Mouse (Mus musculus): Measurements from ENCODE around the gene Nucb1.
"Not testable (repeated sequence)": the region's sequence is repeated elsewhere in the genome, so short reads cannot be mapped to it uniquely, and the experiment has no call there.

Nucb1 gene

DNA sequence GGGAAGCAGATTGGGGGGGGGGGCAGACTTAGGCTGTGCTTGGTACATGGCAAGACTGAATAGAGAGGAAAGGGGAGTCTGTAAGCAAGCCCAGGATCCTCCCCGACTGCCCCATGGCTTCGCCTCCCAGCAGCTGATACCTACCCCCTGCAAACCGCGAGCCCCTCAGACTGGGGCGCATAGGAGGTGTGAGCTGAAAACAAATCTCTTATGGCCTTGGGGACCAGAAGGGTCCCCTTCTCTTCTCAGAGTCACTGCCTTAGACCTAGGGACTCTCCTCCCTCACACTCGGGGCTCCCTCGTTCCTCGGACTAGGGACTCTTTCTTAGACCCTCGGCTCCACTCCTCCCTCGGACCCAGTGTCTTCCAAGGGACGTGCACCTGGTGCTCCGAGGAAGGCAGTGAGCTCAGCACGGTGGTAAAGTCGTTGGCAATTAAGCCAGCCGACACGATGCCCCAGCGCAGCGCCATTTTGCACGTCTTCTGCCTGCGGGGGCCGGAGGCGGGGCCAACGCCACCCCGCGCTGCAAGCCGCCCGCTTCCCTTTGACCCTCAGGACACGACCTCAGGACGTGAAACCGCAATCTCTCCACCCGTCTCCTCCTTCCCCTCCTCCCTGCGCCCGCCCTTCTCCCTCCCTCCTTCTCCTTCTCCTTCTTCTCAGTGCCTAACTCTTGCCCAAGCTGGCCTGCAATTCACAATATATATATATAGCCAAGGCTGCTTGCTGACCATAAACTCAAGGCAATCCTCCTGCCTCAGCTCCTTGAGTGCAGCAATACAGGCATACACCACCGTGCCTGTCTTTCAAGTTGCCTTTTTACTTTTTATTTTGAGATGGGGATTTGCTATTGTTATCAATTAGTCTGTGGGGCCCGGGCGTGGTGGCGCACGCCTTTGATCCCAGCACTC is 21.7 kb downstream of the Nucb1 start, which contains the start of gene Dhdh:
Gene Dhdh, minus strand, starts transcription at position 513 of the 912 bp plus-strand sequence.
- peak in 1 of 2 experiments; percentile 44 for DNase-seq (ENCODE audit: low spot score in 2 of 2)

GRCm38 (mm10) chr7:45487861-45488292 is 22.3 kb downstream of the Nucb1 start:
- DNase-seq (ENCODE audit: low spot score in 2 of 2) = no peak

GRCm38 (mm10) chr7:45486761-45487415 is 23.3 kb downstream of the Nucb1 start, which contains the start of gene Gm45808:
Gene Gm45808 (minus strand): TSS chr7:45486811.
- no peak for DNase-seq (ENCODE audit: low spot score in 2 of 2)

GRCm38 (mm10) chr7:45486158-45486557 is 24.0 kb downstream of the Nucb1 start:
- no peak for DNase-seq (ENCODE audit: low spot score in 2 of 2)

GRCm38 (mm10) chr7:45484985-45485384 is 25.2 kb downstream of the Nucb1 start:
- not testable (repeated sequence) for DNase-seq (ENCODE audit: low spot score in 2 of 2)

GRCm38 (mm10) chr7:45482166-45482565 is 28.0 kb downstream of the Nucb1 start:
- no peak for DNase-seq (ENCODE audit: low spot score in 2 of 2)

DNA sequence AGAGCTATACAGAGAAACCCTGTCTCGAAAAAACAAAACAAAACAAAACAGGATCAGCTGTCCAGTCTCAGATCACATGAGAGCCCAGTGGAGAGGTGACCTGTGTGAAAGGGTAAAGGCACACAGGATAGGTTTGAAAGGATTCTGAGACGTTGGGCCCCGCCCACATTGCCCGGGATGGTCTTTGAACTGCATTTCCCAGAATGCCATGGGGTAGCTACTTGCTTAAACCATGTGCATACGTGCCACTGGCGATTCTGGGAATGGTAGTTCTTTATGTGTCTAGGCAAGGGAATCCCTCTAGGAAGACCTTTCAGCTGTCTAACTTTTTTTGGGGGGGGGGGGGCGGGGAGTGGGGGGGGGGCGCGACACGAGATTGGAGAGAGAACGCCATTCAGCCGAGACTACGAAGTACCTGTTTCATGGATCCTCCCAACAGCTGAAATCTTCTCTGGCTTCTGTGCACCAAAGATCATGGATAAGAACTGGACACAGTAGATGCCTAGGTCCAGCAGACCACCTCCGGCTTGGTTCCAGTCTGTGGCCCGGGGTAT is 28.8 kb downstream of the Nucb1 start, which contains the start of gene Tulp2:
Gene Tulp2, plus strand, starts transcription at position 504 of the 554 bp plus-strand sequence.
- DNase-seq (ENCODE audit: low spot score in 2 of 2) = no peak

GRCm38 (mm10) chr7:45480310-45480709 is 29.9 kb downstream of the Nucb1 start:
- DNase-seq (ENCODE audit: low spot score in 2 of 2) = not testable (repeated sequence)

DNA sequence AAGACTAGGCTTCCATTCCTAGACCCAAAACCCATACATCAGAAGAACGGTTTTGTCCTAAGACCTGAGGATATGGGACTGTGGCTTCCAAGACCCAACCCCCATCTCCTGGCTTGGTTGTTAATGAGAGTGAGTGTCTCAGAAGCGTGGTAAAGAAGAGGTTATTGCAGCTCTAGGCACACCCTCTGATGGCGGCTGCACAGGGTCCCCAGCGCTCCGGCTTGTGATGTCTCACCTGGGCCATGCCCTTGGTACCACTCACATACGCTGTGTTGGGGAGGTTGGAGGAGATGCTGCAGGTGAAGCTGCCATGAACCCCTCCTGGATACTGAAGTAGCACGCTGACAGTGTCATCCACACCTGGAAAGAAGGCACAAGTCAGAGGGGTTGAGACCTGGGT is 31.4 kb downstream of the Nucb1 start:
- DNase-seq (ENCODE audit: low spot score in 2 of 2) = no peak

- no peak for DNase-seq (ENCODE audit: low spot score in 2 of 2)
Observed at GRCm38 (mm10) chr7:45477003-45477402, 33.2 kb downstream of the Nucb1 start.

DNA sequence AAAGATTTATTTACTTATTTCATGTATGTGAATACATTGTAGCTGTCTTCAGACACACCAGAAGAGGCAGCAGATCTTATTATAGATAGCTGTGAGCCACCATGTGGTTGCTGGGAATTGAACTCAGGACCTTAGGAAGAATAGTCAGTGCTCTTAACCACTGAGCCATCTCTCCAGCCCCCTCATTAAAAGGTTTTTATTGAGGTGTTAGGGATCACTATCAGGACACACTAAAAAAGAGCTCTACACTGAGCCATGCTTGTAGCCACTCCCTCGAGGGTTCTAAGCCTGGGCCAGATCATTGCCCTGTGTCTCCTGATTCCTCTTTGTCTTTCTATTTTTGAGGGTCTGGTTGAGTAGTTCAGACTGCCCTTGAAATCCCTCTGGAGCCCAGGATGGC is 33.8 kb downstream of the Nucb1 start:
- DNase-seq (ENCODE audit: low spot score in 2 of 2) = no peak

DNA sequence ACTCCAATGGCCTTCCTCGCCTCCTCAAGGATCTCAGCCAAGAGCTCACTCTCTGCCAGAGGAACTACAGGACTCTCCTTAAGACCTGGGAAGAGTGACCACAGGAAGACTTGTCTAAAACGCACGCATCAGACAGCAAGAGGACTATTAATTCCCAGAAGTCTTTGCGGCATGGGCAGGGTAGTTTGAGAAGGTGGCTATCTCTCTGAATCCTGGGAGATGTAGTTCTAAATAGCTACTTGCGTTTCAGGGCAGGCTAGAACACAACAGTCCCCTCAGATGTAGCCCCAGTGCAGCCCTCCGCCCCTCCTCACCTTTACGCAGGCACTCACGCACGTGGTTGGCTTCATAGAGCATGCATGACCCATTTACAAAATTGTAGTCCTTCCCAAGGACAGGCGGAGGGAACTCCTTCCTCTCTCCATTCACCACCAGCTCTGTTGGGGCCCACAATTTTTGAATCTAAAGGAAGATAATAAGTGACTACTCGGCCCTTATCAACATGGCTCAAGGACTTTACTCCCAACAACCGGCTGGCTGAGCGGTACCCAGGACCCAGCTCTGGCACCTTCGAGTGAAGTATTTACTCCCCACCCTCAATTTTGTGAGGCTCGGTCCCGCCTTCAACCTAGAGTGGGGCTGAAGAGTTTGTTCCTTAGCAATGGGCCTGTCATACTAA is 34.8 kb downstream of the Nucb1 start:
- DNase-seq (ENCODE audit: low spot score in 2 of 2) = no peak

DNA sequence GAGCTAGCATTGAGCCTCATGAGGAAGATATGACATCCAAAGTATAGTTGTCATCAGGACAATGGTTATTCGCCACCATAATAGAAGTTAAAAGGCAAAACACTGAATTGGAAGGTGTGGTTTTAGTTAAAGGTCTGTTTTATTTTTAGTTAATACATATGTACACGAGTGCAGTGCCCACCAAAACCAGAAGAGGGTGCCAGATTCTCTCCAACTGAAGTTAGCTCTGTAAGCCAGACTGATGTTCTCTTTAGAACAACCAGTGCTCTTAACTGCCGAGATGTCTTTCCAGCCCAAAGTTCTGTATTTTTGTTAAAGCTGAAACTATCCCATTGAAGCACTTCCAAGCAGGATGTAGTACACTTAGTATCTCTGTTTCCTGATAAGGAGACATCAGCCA is 39.3 kb downstream of the Nucb1 start:
- DNase-seq (ENCODE audit: low spot score in 2 of 2) = peak in 1 of 2 experiments; percentile 71

DNA sequence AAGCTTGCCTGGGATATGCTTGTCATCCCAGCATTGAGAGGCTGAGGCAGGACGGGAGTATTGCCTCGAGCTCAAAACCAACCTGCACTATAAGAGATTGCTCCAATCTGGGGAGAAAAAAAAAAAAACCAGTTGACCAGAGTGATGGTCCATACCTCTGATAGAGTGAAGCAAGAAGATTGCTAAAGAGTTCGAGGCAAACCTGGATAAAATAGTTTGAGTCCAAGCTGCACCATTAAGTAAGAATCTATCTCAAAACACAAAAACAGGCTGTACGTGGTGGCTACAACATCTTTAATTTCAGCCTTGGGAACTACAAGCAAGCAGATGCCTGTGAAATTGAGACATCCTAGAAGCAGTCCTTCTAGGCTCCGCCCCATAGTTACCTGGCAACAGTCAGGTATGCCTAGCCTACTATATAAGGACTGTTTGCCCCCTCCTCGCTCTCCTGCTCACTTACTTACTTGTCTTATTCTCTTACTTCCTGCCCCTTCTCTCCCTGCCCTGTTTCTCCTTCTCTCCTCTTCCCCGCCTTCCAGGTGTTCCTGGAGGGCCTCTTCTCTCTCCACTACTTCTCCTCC is 43.0 kb downstream of the Nucb1 start:
- no peak for DNase-seq (ENCODE audit: low spot score in 2 of 2)

- DNase-seq (ENCODE audit: low spot score in 2 of 2) = peak; percentile 92 to 95
Observed at GRCm38 (mm10) chr7:45466283-45467089, 43.7 kb downstream of the Nucb1 start, which contains the start of gene Bax. Gene Bax (minus strand): TSS chr7:45466898.

DNA sequence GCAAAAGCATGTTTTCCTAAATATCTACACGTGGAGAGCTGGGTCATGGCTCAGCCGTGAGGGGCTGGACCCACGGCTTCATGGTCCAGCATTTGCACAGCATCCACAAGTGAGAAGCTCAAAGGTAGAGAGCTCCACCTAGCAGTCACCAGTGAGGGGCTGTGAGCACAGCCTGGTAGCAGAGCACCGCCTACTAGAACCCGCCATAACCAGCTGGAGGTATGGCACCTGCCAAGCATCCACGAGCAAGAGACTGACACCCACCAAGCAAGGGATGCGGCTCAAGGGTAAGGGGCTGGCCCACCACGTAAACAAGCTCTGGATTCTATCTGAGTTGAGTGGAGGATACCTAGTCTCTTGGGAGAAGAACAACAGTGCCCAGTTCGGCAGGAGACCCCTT is 44.7 kb downstream of the Nucb1 start:
- DNase-seq (ENCODE audit: low spot score in 2 of 2) = no peak

- no peak for DNase-seq (ENCODE audit: low spot score in 2 of 2)
Observed at GRCm38 (mm10) chr7:45465112-45465511, 45.1 kb downstream of the Nucb1 start.

DNA sequence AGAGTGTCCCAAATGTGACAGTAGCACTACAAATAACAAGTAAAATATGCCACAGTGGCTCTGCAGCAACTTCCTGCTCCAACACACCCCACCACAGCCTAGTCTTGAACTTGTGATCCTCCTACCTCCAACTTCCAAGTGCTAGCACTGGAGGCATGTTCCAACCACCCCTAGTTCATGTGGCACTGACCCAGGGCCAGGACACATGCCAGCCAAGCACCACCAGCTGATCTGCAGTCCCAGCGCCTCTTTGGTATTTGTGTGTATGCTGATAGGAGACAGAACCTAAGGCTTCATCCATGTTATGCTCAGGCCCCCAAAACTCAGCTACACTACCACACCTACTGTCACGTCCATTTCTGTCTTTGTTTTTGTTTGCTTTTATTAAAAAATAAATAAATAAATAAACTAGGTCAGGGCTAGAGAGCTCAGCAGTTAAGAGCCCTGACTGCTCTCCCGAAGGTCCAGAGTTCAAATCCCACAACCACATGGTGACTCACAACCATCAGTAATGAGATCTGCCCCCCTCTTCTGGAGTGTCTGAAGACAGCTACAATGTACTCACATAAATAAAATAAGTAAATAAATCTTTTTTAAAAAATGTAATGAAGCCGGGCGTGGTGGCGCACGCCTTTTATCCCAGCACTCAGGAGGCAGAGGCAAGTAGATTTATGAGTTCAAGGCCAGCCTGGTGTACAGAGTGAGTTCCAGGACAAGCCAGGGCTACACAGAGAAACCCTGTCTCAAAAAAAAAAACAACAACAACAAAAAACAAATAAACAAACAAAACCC is 46.0 kb downstream of the Nucb1 start:
- no peak for DNase-seq (ENCODE audit: low spot score in 2 of 2)

- not testable (repeated sequence) for DNase-seq (ENCODE audit: low spot score in 2 of 2)
Observed at GRCm38 (mm10) chr7:45462868-45463267, 47.3 kb downstream of the Nucb1 start.

DNA sequence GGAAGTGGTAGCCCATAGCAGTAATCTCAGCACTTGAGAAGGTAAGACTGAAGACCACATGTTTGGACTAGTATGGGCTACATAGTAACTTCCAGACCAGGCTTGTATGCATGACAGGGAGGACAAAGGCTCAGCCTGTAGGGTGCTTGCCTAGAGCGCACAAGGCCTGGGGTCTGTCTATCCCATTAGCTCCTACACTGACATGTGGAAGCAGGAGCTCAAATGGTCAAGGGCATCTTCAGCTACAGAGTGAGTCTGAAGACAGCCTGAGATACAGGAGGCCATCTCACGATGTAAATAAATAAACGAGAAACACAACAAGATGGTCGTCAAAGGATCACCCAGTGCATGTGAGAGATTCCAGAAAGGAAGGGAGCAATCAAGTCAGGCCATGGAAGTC is 47.9 kb downstream of the Nucb1 start:
- no peak for DNase-seq (ENCODE audit: low spot score in 2 of 2)

Measured in frontal cortex, postnatal 14 days (tissue).